Mouse (Mus musculus) liver, embryonic 14.5 days (tissue): ENCODE data around the gene Iqcf1. TPM values are rescaled to one million over a fixed set of nuclear protein-coding genes. Genes with fewer than 3 reads are reported as not detected.

Experiments used
- ATAC-seq: fragments of 200-750 bp; cut with Nextera tagmentation; 2 replicates; pipeline ENCODE4 v1.8.0; 2017; ENCODE audit warnings: moderate number of reproducible peaks, mild to moderate bottlenecking, moderate library complexity; ENCODE audit not compliant: insufficient read depth
- DNase-seq, 3 experiments: peaks; one replicate each; pipeline ENCODE4 v3.0.0-alpha.2; 2012 to 2013; ENCODE audit warnings: low read depth in 3 of 3, low spot score in 3 of 3
- H3K27ac ChIP-seq: fragments of 300-500 bp; sonication (generic); 2 replicates; pipeline ENCODE4 v1.5.1; 2014; ENCODE audit warnings: moderate library complexity, mild to moderate bottlenecking, control low read depth, inconsistent platforms
- H3K27me3 ChIP-seq: fragments of 300-500 bp; sonication (generic); 2 replicates; pipeline ENCODE4 v1.6.1; 2014; ENCODE audit warnings: mild to moderate bottlenecking, low read length, moderate library complexity; ENCODE audit not compliant: control insufficient read depth, insufficient read depth
- H3K36me3 ChIP-seq: fragments of 300-500 bp; sonication (generic); replicated peaks from 2 replicates; pipeline ENCODE4 v1.6.1; 2014; ENCODE audit warnings: low read depth; ENCODE audit not compliant: control insufficient read depth, insufficient read depth
- H3K4me1 ChIP-seq, 2 experiments: fragments of 200-500 bp in 1 of 2; fragments of 300-500 bp in 1 of 2; sonication (generic) in 1 of 2; replicated peaks; 2 replicates each; pipeline ENCODE4 v1.6.1; 2012 to 2014; ENCODE audit warnings: antibody characterized with exemption in 1 of 2, inconsistent platforms in 1 of 2, low read length in 1 of 2; ENCODE audit not compliant: control insufficient read depth in 2 of 2, insufficient read depth in 2 of 2
- H3K4me2 ChIP-seq: fragments of 300-500 bp; sonication (generic); 2 replicates; pipeline ENCODE4 v1.6.1; 2014; ENCODE audit warnings: low read depth, mild to moderate bottlenecking, control low read depth, moderate library complexity
- H3K4me3 ChIP-seq, 2 experiments: fragments of 200-500 bp in 1 of 2; fragments of 300-500 bp in 1 of 2; sonication (generic) in 1 of 2; 2 replicates each; pipeline ENCODE4 v1.5.1; 2012 to 2014; ENCODE audit warnings: low read depth in 2 of 2, low read length in 2 of 2, mild to moderate bottlenecking in 2 of 2, control low read depth in 1 of 2, inconsistent platforms in 1 of 2, moderate library complexity in 1 of 2; ENCODE audit not compliant: insufficient read depth in 1 of 2
- H3K9ac ChIP-seq: fragments of 300-500 bp; sonication (generic); replicated peaks from 2 replicates; pipeline ENCODE4 v1.6.1; 2014; ENCODE audit warnings: mild to moderate bottlenecking, control low read depth, moderate library complexity
- H3K9me3 ChIP-seq: fragments of 300-500 bp; sonication (generic); 2 replicates; pipeline ENCODE4 v1.6.1; 2016; ENCODE audit warnings: low read length, mixed read lengths; ENCODE audit not compliant: control insufficient read depth
- CTCF ChIP-seq: IDR thresholded peaks from 2 replicates; pipeline ENCODE4 v1.5.1; 2016; ENCODE audit warnings: antibody characterized with exemption, low read depth, control low read depth
- EP300 ChIP-seq: IDR thresholded peaks from 2 replicates; pipeline ENCODE4 v1.6.1; 2016; ENCODE audit warnings: antibody characterized with exemption, low read depth
- WGBS: fragments of 180-500 bp; shearing (Covaris S2); extraction: QIAGEN DNeasy Blood & Tissue Kit; methylation state at CpG from one replicate; pipeline ENCODE4 v1.1.7; 2014; ENCODE audit not compliant: insufficient replicate concordance; 5-methylcytosine and 5-hydroxymethylcytosine counted together
- polyA plus RNA-seq, 2 experiments: library from polyadenylated mRNA; depleted of rRNA in 1 of 2; stranded (reverse) in 1 of 2; unstranded in 1 of 2; fragments of >200 nt; fragmentation: Nextera tagmentation in 1 of 2; extraction: Ambion mirVana in 1 of 2; gene quantifications; 2 replicates each; pipeline versions ENCODE4 v1.2.1 to v1.2.3; 2012 to 2014

The Iqcf1 gene
- polyA plus RNA-seq, 2 experiments: not detected

DNA sequence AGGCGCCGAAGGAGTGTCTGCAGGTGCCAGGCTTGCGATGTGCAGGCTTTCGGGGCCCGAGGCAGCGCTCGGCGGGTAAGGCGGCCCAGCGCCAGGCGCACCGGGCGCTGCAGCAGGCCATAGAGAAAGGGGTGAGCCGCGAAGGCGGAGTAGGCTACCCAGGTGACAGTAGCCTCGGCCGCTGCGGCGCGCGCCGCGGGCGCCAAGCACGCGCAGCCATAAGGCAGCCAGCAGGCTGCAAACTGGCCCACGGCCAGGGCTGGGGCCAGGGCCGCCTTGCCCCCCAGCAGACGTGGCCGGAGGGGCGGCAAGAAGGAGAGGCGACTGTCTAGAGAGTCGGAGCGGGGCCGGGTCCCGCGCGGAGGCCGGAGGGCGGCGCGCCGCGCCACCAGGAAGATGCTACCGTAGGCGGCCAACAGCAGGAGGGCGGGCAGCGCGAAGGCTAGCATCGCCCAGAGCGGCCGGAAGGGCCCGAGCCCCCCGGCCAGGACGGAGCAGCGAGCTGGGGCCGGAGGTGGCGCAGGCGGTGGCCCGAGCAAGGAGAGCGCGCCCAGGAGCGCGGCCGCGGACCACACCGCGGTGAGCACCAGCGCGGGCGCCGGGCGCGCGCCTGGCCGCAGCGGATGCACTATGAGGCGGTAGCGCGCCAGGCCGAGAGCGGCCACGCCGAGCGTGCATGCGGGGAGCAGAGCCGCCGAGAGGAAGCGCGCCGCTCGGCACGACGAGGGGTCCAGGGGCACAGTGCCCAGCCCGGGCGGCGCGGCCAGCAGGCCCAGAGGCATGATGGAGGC, 34.8 kb upstream of the Iqcf1 start:
- WGBS: 3% methylated on average over 98 of the region's 99 CpGs
- Histone ChIP-seq H3K9ac (no peak overlapping the region), H3K4me3 (peak overlapping the region; percentile 19 to 48; a peak in 3 of 4 replicates), H3K27ac (no peak overlapping the region), H3K36me3 (no peaks in the 10 kb centered on the region), H3K4me1 (no peaks in the 10 kb centered on the region), H3K9me3 (no peaks in the 10 kb centered on the region), H3K27me3 (peaks cover 20% of the 10 kb centered on the region), H3K4me2 (peak overlapping the region; percentile 66)
- ATAC-seq (peak; percentile 34; the same call in 1 of the 2 replicates), DNase-seq (no peak)
- no peak for TF ChIP-seq CTCF
- TF ChIP-seq EP300: no peak

DNA sequence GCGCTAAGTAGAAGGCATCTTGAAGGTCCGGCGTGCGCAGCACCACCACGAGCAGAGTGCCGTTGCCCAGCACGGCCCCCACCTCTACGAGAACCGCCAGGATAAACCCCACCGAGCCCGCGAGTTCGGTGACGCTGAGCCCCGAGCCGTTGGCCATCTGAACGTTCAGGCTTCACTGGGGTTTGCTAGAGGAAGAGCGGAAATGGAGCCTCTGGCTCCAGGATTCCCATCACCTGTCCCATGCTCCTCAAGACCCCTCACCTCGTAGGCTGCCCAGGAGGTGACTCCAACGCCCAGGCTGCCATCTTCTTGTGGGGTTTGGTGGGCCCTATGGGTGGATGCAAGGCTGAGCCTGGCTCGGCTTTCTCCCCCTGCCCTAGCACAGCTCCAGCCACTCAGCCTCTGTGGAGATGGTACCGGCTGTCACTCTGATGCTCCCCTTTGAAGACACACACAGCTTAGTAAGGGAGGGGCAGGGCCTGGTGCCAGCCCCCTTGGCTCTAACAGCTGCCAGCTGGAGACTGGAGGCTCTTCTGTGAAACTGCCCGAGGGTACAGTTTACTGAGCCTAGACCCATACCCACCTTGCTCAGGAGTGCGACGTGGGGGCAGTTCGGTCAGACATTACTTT, 34.1 kb upstream of the Iqcf1 start, which contains the start of gene Gpr62:
Gpr62 (minus strand) TSS at position 368 of the 630 bp plus-strand sequence.
- DNase-seq (no peak), ATAC-seq (no peak)
- Histone ChIP-seq H3K27me3 (peaks cover 20% of the 10 kb centered on the region), H3K4me2 (peak within 1 kb of the TSS; percentile 66), H3K36me3 (no peaks in the 10 kb centered on the region), H3K4me3 (peak within 1 kb of the TSS; percentile 19 to 48; a peak in 3 of 4 replicates), H3K9me3 (no peaks in the 10 kb centered on the region), H3K4me1 (no peaks in the 10 kb centered on the region), H3K27ac (no peak within 1 kb of the TSS), H3K9ac (no peak within 1 kb of the TSS)
- TF ChIP-seq CTCF (no peak), EP300 (no peak)
- WGBS: 26% methylated on average over 26 of the region's 26 CpGs

DNA sequence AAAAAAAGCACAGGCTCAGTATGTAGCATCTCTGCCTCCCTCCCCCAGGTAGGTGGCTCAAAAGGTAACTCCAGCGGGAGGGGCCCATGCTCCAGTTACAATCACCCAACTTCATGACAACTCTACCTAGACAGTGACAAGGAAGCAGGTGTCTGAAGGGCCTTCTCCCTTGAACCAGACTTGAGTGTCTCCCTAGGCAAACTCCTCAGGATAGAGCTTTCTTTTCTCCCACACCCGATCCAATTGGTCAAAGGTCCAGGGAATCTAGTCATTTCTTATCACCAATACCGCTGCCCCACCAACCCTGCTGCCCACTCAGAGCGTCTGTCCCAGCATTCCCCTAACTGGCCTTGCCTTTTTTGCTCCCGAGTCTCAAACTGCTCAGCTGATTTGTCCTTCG, 33.0 kb upstream of the Iqcf1 start:
- Histone ChIP-seq H3K27me3 (peaks cover 20% of the 10 kb centered on the region), H3K27ac (no peak overlapping the region), H3K9me3 (no peaks in the 10 kb centered on the region), H3K4me3 (no peak overlapping the region), H3K36me3 (no peaks in the 10 kb centered on the region), H3K4me1 (no peaks in the 10 kb centered on the region), H3K4me2 (no peak overlapping the region), H3K9ac (no peak overlapping the region)
- ATAC-seq: no peak
- no peak for TF ChIP-seq CTCF
- no peak for TF ChIP-seq EP300
- no peak for DNase-seq
- 58% methylated on average over 6 of the region's 6 CpGs for WGBS

DNA sequence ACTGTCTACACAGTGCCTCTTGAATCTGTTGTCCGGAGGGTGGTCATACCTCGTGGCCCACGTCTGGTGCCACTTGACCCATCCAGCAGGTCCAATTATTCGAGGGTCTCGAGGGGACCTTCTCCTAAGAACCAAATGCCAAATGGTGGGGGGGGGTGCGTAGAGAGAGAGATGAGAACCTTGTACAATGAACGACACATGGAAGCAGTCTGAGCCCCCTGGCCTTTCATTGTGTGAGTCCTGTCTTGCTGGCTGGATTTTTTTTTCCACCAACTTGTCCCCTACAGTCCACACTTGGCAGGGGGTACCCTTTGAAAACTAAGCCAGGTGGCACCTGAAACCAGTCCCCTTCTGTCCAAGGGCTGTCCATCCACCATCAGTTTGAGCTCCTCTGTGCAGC, 32.0 kb upstream of the Iqcf1 start:
- ATAC-seq (no peak), DNase-seq (no peak)
- peaks cover 20% of the 10 kb centered on the region for H3K27me3 ChIP-seq
- no peaks in the 10 kb centered on the region for H3K36me3 ChIP-seq
- WGBS: 68% methylated on average over 7 of the region's 7 CpGs
- no peak overlapping the region for H3K27ac ChIP-seq
- H3K9ac ChIP-seq: no peak overlapping the region
- H3K4me3 ChIP-seq: no peak overlapping the region
- no peaks in the 10 kb centered on the region for H3K4me1 ChIP-seq
- no peaks in the 10 kb centered on the region for H3K9me3 ChIP-seq
- H3K4me2 ChIP-seq: no peak overlapping the region
- no peak for TF ChIP-seq EP300
- TF ChIP-seq CTCF: no peak

DNA sequence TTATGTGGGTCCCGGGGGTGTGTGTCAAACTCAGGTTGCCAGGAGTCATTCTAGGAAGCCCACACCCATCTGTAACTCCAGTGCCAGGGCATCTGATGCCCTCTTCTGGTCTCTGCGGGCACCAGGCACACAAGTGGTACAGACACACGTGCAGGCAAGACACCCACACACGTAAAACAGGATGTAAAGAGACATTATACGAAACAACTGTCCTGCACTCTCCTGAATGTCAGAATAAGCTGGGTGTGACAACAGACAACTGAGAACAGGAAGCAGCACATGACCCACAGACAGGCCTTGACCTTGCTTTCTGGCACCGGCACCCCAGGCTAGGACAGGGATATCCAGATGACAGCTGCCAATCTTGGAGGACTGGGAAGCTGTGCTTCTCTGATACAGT, 30.4 kb upstream of the Iqcf1 start:
- TF ChIP-seq EP300 (no peak), CTCF (0 out of 2 replicates have a peak, but pooled peaks have one; percentile 13)
- no peak overlapping the region for H3K4me2 ChIP-seq
- H3K9ac ChIP-seq: no peak overlapping the region
- no peak for DNase-seq
- no peaks in the 10 kb centered on the region for H3K4me1 ChIP-seq
- H3K27me3 ChIP-seq: peaks cover 19% of the 10 kb centered on the region
- H3K4me3 ChIP-seq: no peak overlapping the region
- ATAC-seq: no peak
- WGBS: 31% methylated on average over 6 of the region's 6 CpGs
- H3K27ac ChIP-seq: no peak overlapping the region
- no peaks in the 10 kb centered on the region for H3K9me3 ChIP-seq
- no peaks in the 10 kb centered on the region for H3K36me3 ChIP-seq
